Mouse (Mus musculus) kidney, adult 2 months (tissue): ENCODE measurements at regions not wholly inside any gene's neighbourhood (a gene's known extent, or its start where the extent isn't known, plus 50 kb on each side); places are given as distances from the start of the nearest gene placed in this dataset.

Experiments used
- CTCF ChIP-seq: fragments of 200-500 bp; conservative IDR thresholded peaks from 2 replicates; pipeline ENCODE4 v1.5.1; 2011; ENCODE audit warnings: low read depth, mild to moderate bottlenecking, control low read depth, low read length, moderate library complexity, mixed read lengths; ENCODE audit not compliant: insufficient read depth, insufficient read length
- POLR2A ChIP-seq: fragments of 200-500 bp; IDR thresholded peaks from one replicate; pipeline ENCODE4 v1.6.1; 2011; ENCODE audit warnings: low read depth, low read length, control low read depth

DNA sequence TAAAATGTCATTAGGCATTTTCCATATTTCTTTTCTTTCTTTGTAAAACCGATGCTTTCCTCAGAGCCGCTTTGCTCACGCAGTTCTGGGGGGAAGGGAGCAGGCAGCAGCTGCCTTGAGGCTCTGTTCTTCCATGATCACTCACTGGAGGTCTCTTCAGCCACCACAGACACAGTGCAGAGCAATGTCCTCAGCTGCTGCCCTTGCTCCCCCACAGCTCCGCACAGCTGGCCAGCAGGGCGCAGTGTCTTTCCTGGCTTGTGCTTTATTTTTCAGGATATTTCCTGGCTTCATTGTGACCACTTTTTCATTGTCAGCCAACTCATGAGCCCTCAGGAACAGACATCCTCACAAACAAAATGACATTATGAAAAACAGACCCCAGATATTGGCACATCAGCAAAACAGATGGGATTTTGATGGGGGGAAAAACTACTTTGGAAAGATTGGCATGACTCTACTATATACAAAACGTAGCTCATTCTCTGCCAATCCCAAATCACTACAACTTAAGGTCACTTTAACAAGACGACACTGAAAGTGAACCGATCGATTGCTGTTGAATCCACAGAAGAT is 195.9 kb downstream of the Gm13691 start:
- TF ChIP-seq CTCF (peak; percentile 48), POLR2A (no peak)
